16 mouse cellular contexts compared by ENCODE assay signal in genomic region chr1:81576965-81577664, GRCm38 (mm10).
A peak's percentile ranks its signal among the peaks of the same experiment; 100 is the strongest.
DNase-seq lines count a peak whose midpoint lies in the region; ATAC-seq lines count a peak whose summit lies in the region.
"Had no signal": no experiment of that assay in that cellular context is flagged by ENCODE, and none has a peak within 500 bp of the region (broad histone marks: within the 10 kb centered on the region; RNA-seq: fewer than 3 reads in every experiment).

No protein-coding gene starts in this region.

- H3K4me2 ChIP-seq in midbrain, embryonic 11.5 days = no peak overlapping the region
- H3K4me2 ChIP-seq in forebrain, embryonic 16.5 days (ENCODE audit: low read length) = peak overlapping the region; percentile 41
- H3K4me2 ChIP-seq in limb, embryonic 15.5 days = 0 out of 2 replicates have a peak overlapping the region, but pooled peaks have one; percentile 12
- H3K4me2 ChIP-seq: heart, embryonic 15.5 days; liver, embryonic 12.5 days had no signal

- H3K27me3 ChIP-seq in midbrain, embryonic 11.5 days (ENCODE audit: control insufficient read depth, insufficient read depth, low read length) = no peaks in the 10 kb centered on the region
- no peaks in the 10 kb centered on the region for H3K27me3 ChIP-seq in midbrain, embryonic 10.5 days (ENCODE audit: low read depth, poor library complexity, severe bottlenecking)
- no peaks in the 10 kb centered on the region for H3K27me3 ChIP-seq in forebrain, embryonic 16.5 days (replicated peaks; ENCODE audit: control insufficient read depth, insufficient read depth, low read length)
- H3K27me3 ChIP-seq in limb, embryonic 15.5 days = no peaks in the 10 kb centered on the region
- H3K27me3 ChIP-seq: heart, embryonic 15.5 days; liver, embryonic 12.5 days had no signal

- no peak overlapping the region for H3K4me3 ChIP-seq in midbrain, embryonic 11.5 days (ENCODE audit: low read depth, low read length)
- H3K4me3 ChIP-seq in midbrain, embryonic 10.5 days = no peak overlapping the region
- peak overlapping the region; percentile 1; the same call in 1 of the 2 replicates for H3K4me3 ChIP-seq in forebrain, embryonic 16.5 days (replicated peaks; ENCODE audit: low read length)
- no peak overlapping the region for H3K4me3 ChIP-seq in limb, embryonic 15.5 days
- H3K4me3 ChIP-seq: heart, embryonic 15.5 days; liver, embryonic 12.5 days had no signal

- no peak for DNase-seq in midbrain, embryonic 11.5 days (ENCODE audit: low spot score, missing footprints)
- DNase-seq in midbrain, embryonic 10.5 days (ENCODE audit: low spot score) = no peak
- DNase-seq in right cerebral cortex, postnatal 10 days (ENCODE audit: low spot score in 2 of 2) = no peak
- no peak for DNase-seq in left cerebral cortex, postnatal 10 days (ENCODE audit: extremely low spot score in 1 of 2, low spot score in 2 of 2)
- no peak for DNase-seq in right cerebral cortex, postnatal 25 days
- DNase-seq: adrenal gland, postnatal 36 days; cerebellum, postnatal 25 days; heart, adult 11 months; kidney, postnatal 36 days had no signal

- no peaks in the 10 kb centered on the region for H3K36me3 ChIP-seq in midbrain, embryonic 11.5 days (ENCODE audit: control insufficient read depth, insufficient read depth, low read length)
- H3K36me3 ChIP-seq in midbrain, embryonic 10.5 days = no peaks in the 10 kb centered on the region
- H3K36me3 ChIP-seq in forebrain, embryonic 16.5 days (ENCODE audit: control insufficient read depth, insufficient read depth) = no peaks in the 10 kb centered on the region
- H3K36me3 ChIP-seq in limb, embryonic 15.5 days = no peaks in the 10 kb centered on the region
- H3K36me3 ChIP-seq: G1E; heart, embryonic 15.5 days; liver, embryonic 12.5 days had no signal

- WGBS in midbrain, embryonic 11.5 days = 66% methylated on average over 8 of the region's 8 CpGs
- 60% methylated on average over 8 of the region's 8 CpGs for WGBS in midbrain, embryonic 10.5 days
- 24% methylated on average over 8 of the region's 8 CpGs for WGBS in forebrain, embryonic 16.5 days
- 52% methylated on average over 8 of the region's 8 CpGs for WGBS in limb, embryonic 15.5 days

- no peak overlapping the region for H3K9ac ChIP-seq in midbrain, embryonic 11.5 days (ENCODE audit: low read length)
- no peak overlapping the region for H3K9ac ChIP-seq in forebrain, embryonic 16.5 days (replicated peaks; ENCODE audit: low read depth, low read length)
- no peak overlapping the region for H3K9ac ChIP-seq in limb, embryonic 15.5 days
- H3K9ac ChIP-seq: heart, embryonic 15.5 days; liver, embryonic 12.5 days had no signal

- no peaks in the 10 kb centered on the region for H3K9me3 ChIP-seq in midbrain, embryonic 11.5 days (ENCODE audit: control insufficient read depth, low read length)
- no peaks in the 10 kb centered on the region for H3K9me3 ChIP-seq in midbrain, embryonic 10.5 days (replicated peaks)
- no peaks in the 10 kb centered on the region for H3K9me3 ChIP-seq in forebrain, embryonic 16.5 days (ENCODE audit: control insufficient read depth, low read length)
- no peaks in the 10 kb centered on the region for H3K9me3 ChIP-seq in limb, embryonic 15.5 days
- H3K9me3 ChIP-seq: heart, embryonic 15.5 days; liver, embryonic 12.5 days had no signal

- peak; percentile 2; the same call in 1 of the 2 replicates for ATAC-seq in midbrain, embryonic 11.5 days (ENCODE audit: low FRiP score)
- ATAC-seq in forebrain, embryonic 16.5 days = 0 out of 2 replicates have a peak, but pooled peaks have one; percentile 31
- ATAC-seq in limb, embryonic 15.5 days (ENCODE audit: insufficient number of reproducible peaks, low FRiP score, low TSS enrichment, low read depth) = no peak
- ATAC-seq: inflammation-experienced regulatory T-cells, adult 6 months; liver, embryonic 12.5 days; lung, postnatal 0 days had no signal

- intact Hi-C loops in left cerebral cortex, postnatal 10 days (cut with DNase I) = no loop called here

- no peaks in the 10 kb centered on the region for H3K4me1 ChIP-seq in midbrain, embryonic 11.5 days (ENCODE audit: control insufficient read depth, insufficient read depth, low read length)
- H3K4me1 ChIP-seq in midbrain, embryonic 10.5 days = peaks cover 9% of the 10 kb centered on the region
- H3K4me1 ChIP-seq in forebrain, embryonic 16.5 days (replicated peaks; ENCODE audit: control insufficient read depth, insufficient read depth, low read length) = peaks cover 5% of the 10 kb centered on the region
- H3K4me1 ChIP-seq in limb, embryonic 15.5 days = peaks cover 3% of the 10 kb centered on the region; the same call in 1 of the 2 replicates
- H3K4me1 ChIP-seq: heart, embryonic 15.5 days; liver, embryonic 12.5 days had no signal

- no peak overlapping the region for H3K27ac ChIP-seq in midbrain, embryonic 11.5 days (ENCODE audit: low read depth, low read length)
- no peak overlapping the region for H3K27ac ChIP-seq in midbrain, embryonic 10.5 days (replicated peaks)
- no peak overlapping the region for H3K27ac ChIP-seq in forebrain, embryonic 16.5 days (ENCODE audit: low read length)
- H3K27ac ChIP-seq in limb, embryonic 15.5 days = no peak overlapping the region
- H3K27ac ChIP-seq: heart, embryonic 15.5 days; liver, embryonic 12.5 days had no signal
